Comparison of ENCODE assay signal across 32 mouse cellular contexts in the genomic region with DNA sequence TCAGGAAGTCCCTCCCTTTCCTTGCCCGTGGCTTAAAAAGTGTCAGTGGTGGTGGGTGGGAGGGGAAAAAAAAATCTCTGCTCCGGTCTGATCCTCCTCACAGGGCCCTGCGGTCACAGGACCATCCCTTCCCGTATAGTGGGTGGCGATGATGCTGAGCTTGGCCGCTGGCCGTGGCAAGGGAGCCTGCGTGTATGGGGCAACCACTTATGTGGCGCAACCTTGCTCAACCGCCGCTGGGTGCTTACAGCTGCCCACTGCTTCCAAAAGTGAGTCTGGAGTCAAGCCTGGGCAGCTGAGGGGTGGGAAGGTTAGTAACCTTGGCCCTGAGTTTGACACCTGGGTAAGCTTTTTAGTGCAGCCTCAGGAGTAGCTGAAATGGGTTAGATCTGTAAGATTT. TPM values are rescaled to one million over a fixed set of nuclear protein-coding genes. Genes with fewer than 3 reads are reported as not detected.
DNase-seq lines count a peak whose midpoint lies in the region; ATAC-seq and TF ChIP-seq lines count a peak whose summit lies in the region.
"Had no signal": no experiment of that assay in that cellular context is flagged by ENCODE, and none has a peak within 500 bp of the region (broad histone marks: within the 10 kb centered on the region; RNA-seq: fewer than 3 reads in every experiment).

No protein-coding gene starts in this region.

- peaks cover 6% of the 10 kb centered on the region; the same call in 1 of the 2 replicates for H3K4me1 ChIP-seq in heart, embryonic 10.5 days
- no peaks in the 10 kb centered on the region for H3K4me1 ChIP-seq in lung, postnatal 0 days (ENCODE audit: insufficient read depth, low read depth, low read length)
- H3K4me1 ChIP-seq in midbrain, embryonic 13.5 days (replicated peaks) = no peaks in the 10 kb centered on the region
- H3K4me1 ChIP-seq: forebrain, embryonic 15.5 days; heart, embryonic 15.5 days; hindbrain, embryonic 13.5 days; limb, embryonic 15.5 days; midbrain, embryonic 15.5 days; stomach, embryonic 15.5 days had no signal

- no peak for TF ChIP-seq EP300 in lung, postnatal 0 days (IDR thresholded peaks at IDR 0.05)

- no peaks in the 10 kb centered on the region; the same call in 1 of the 2 replicates for H3K9me3 ChIP-seq in heart, embryonic 10.5 days
- H3K9me3 ChIP-seq in lung, postnatal 0 days (ENCODE audit: low read length) = no peaks in the 10 kb centered on the region
- H3K9me3 ChIP-seq in midbrain, embryonic 13.5 days = no peaks in the 10 kb centered on the region
- H3K9me3 ChIP-seq: forebrain, embryonic 15.5 days; heart, embryonic 15.5 days; hindbrain, embryonic 13.5 days; limb, embryonic 15.5 days; midbrain, embryonic 15.5 days; stomach, embryonic 15.5 days had no signal

- ATAC-seq in lung, postnatal 0 days = no peak
- ATAC-seq in granulocyte monocyte progenitor cell, adult 5-6 weeks (replicated peaks; ENCODE audit: poor library complexity, severe bottlenecking) = peak; percentile 99
- no peak for ATAC-seq in midbrain, embryonic 13.5 days
- ATAC-seq: forebrain, embryonic 15.5 days; midbrain, embryonic 15.5 days had no signal

- TF ChIP-seq CTCF in lung, postnatal 0 days (IDR thresholded peaks at IDR 0.05) = no peak

- peak; percentile 79 for DNase-seq in heart, adult 11 months
- DNase-seq in heart, embryonic 10.5 days (ENCODE audit: low spot score) = no peak
- peak; percentile 38 to 45 for DNase-seq in lung, postnatal 4 days
- no peak for DNase-seq in lung, postnatal 0 days (ENCODE audit: low spot score)
- DNase-seq in left cerebral cortex, adult 8-10 months (ENCODE audit: low spot score in 2 of 2) = no peak
- DNase-seq: cerebellum, adult 8-10 months; cerebellum, postnatal 36 days; gastrocnemius, postnatal 10 days; heart, postnatal 36 days; kidney, adult 18-20 months; layer of hippocampus, adult 9-11 months; left cerebral cortex, postnatal 4 days; lung, embryonic 14.5 days; right cerebral cortex, adult 18-20 months; thymus, adult 2 months; thymus, postnatal 4 days had no signal

- H3K36me3 ChIP-seq in heart, embryonic 10.5 days = no peaks in the 10 kb centered on the region
- H3K36me3 ChIP-seq in lung, postnatal 0 days (ENCODE audit: insufficient read depth, low read length) = no peaks in the 10 kb centered on the region
- no peaks in the 10 kb centered on the region for H3K36me3 ChIP-seq in midbrain, embryonic 13.5 days
- H3K36me3 ChIP-seq: forebrain, embryonic 15.5 days; heart, embryonic 15.5 days; hindbrain, embryonic 13.5 days; limb, embryonic 15.5 days; midbrain, embryonic 15.5 days; stomach, embryonic 15.5 days had no signal

- H3K9ac ChIP-seq in lung, postnatal 0 days (replicated peaks; ENCODE audit: low read depth) = no peak overlapping the region
- H3K9ac ChIP-seq in midbrain, embryonic 13.5 days (replicated peaks) = no peak overlapping the region
- H3K9ac ChIP-seq: forebrain, embryonic 15.5 days; heart, embryonic 15.5 days; hindbrain, embryonic 13.5 days; limb, embryonic 15.5 days; lung, embryonic 14.5 days; midbrain, embryonic 15.5 days; stomach, embryonic 15.5 days had no signal

- WGBS in heart, embryonic 10.5 days = 82% methylated on average over 11 of the region's 11 CpGs
- WGBS in lung, postnatal 0 days = 78% methylated on average over 11 of the region's 11 CpGs
- 90% methylated on average over 11 of the region's 11 CpGs for WGBS in midbrain, embryonic 13.5 days

- H3K27ac ChIP-seq in heart, embryonic 10.5 days = no peak overlapping the region
- H3K27ac ChIP-seq in lung, postnatal 0 days (ENCODE audit: low read length) = no peak overlapping the region
- no peak overlapping the region for H3K27ac ChIP-seq in midbrain, embryonic 13.5 days
- H3K27ac ChIP-seq: forebrain, embryonic 15.5 days; heart, embryonic 15.5 days; hindbrain, embryonic 13.5 days; limb, embryonic 15.5 days; midbrain, embryonic 15.5 days; stomach, embryonic 15.5 days had no signal

- H3K27me3 ChIP-seq in heart, embryonic 10.5 days (ENCODE audit: insufficient read depth, poor library complexity, severe bottlenecking) = 0 out of 2 replicates have a peak, but pooled peaks cover 3% of the 10 kb centered on the region
- no peaks in the 10 kb centered on the region for H3K27me3 ChIP-seq in lung, postnatal 0 days (replicated peaks; ENCODE audit: insufficient read depth, low read length)
- H3K27me3 ChIP-seq in midbrain, embryonic 13.5 days = no peaks in the 10 kb centered on the region
- H3K27me3 ChIP-seq: forebrain, embryonic 15.5 days; heart, embryonic 15.5 days; hindbrain, embryonic 13.5 days; limb, embryonic 15.5 days; midbrain, embryonic 15.5 days; stomach, embryonic 15.5 days had no signal

- no peak overlapping the region for H3K4me2 ChIP-seq in lung, postnatal 0 days (replicated peaks; ENCODE audit: low read depth, low read length)
- H3K4me2 ChIP-seq in midbrain, embryonic 13.5 days (replicated peaks) = no peak overlapping the region
- H3K4me2 ChIP-seq: forebrain, embryonic 15.5 days; heart, embryonic 15.5 days; hindbrain, embryonic 13.5 days; limb, embryonic 15.5 days; lung, embryonic 14.5 days; midbrain, embryonic 15.5 days; stomach, embryonic 15.5 days had no signal

- no peak overlapping the region for H3K4me3 ChIP-seq in heart, embryonic 10.5 days
- no peak overlapping the region for H3K4me3 ChIP-seq in lung, postnatal 0 days (ENCODE audit: low read depth, low read length)
- no peak overlapping the region for H3K4me3 ChIP-seq in midbrain, embryonic 13.5 days (replicated peaks)
- H3K4me3 ChIP-seq: forebrain, embryonic 15.5 days; heart, embryonic 15.5 days; hindbrain, embryonic 13.5 days; limb, embryonic 15.5 days; midbrain, embryonic 15.5 days; stomach, embryonic 15.5 days had no signal

RNA-seq across cellular contexts. Expression of gene Prss21, which starts 0.7 kb away (rescaled TPM):
- polyA plus RNA-seq in heart, embryonic 10.5 days (2016; fragmentation: Nextera tagmentation; extraction: Ambion mirVana) = not detected in 2 replicates
- polyA plus RNA-seq in lung, postnatal 0 days (2015; fragmentation: Nextera tagmentation; extraction: Ambion mirVana) = not detected in 2 replicates
- total RNA-seq in granulocyte monocyte progenitor cell, adult 5-6 weeks (2014; fragmentation: Nextera tagmentation) = not detected in 2 replicates
- not detected in 2 replicates for total RNA-seq in granulocyte monocyte progenitor cell, adult 5-6 weeks (2017)
- polyA plus RNA-seq in midbrain, embryonic 13.5 days (2015; fragmentation: Nextera tagmentation; extraction: Ambion mirVana) = not detected in 2 replicates
- total RNA-seq in left cerebral cortex, adult 8-10 months (2022) = not detected
- total RNA-seq: gastrocnemius, postnatal 10 days; heart, adult 8-10 months; heart, postnatal 36 days; left cerebral cortex, adult 18-20 months; left cerebral cortex, postnatal 4 days; megakaryocyte-erythroid progenitor cell, adult 5-6 weeks had no signal
- polyA plus RNA-seq: brain, embryonic 14.5 days; embryonic facial prominence, embryonic 14.5 days; forebrain, embryonic 15.5 days; heart, embryonic 15.5 days; hindbrain, embryonic 13.5 days; kidney, embryonic 16.5 days; large intestine, adult 2 months; limb, embryonic 15.5 days; lung, embryonic 14.5 days; midbrain, embryonic 15.5 days; neural tube, embryonic 14.5 days; stomach, embryonic 15.5 days had no signal

RNA-seq across cellular contexts. Expression of gene Dcpp1, which starts 12.2 kb away (rescaled TPM):
- polyA plus RNA-seq in heart, embryonic 10.5 days (2016; fragmentation: Nextera tagmentation; extraction: Ambion mirVana) = not detected in 2 replicates
- 0.25 TPM in 1 of 2 replicates, not detected in the other for polyA plus RNA-seq in lung, postnatal 0 days (2015; fragmentation: Nextera tagmentation; extraction: Ambion mirVana)
- not detected in 2 replicates for total RNA-seq in granulocyte monocyte progenitor cell, adult 5-6 weeks (2014; fragmentation: Nextera tagmentation)
- not detected in 2 replicates for total RNA-seq in granulocyte monocyte progenitor cell, adult 5-6 weeks (2017)
- not detected in 2 replicates for polyA plus RNA-seq in midbrain, embryonic 13.5 days (2015; fragmentation: Nextera tagmentation; extraction: Ambion mirVana)
- not detected for total RNA-seq in left cerebral cortex, adult 8-10 months (2022)
- total RNA-seq: gastrocnemius, postnatal 10 days; heart, adult 8-10 months; heart, postnatal 36 days; left cerebral cortex, adult 18-20 months; left cerebral cortex, postnatal 4 days; megakaryocyte-erythroid progenitor cell, adult 5-6 weeks had no signal
- polyA plus RNA-seq: brain, embryonic 14.5 days; forebrain, embryonic 15.5 days; heart, embryonic 15.5 days; hindbrain, embryonic 13.5 days; kidney, embryonic 16.5 days; large intestine, adult 2 months; limb, embryonic 15.5 days; midbrain, embryonic 15.5 days; neural tube, embryonic 14.5 days; stomach, embryonic 15.5 days had no signal

RNA-seq across cellular contexts. Expression of gene Dcpp2, which starts 12.2 kb away (rescaled TPM):
- polyA plus RNA-seq in heart, embryonic 10.5 days (2016; fragmentation: Nextera tagmentation; extraction: Ambion mirVana) = not detected in 2 replicates
- polyA plus RNA-seq in lung, postnatal 0 days (2015; fragmentation: Nextera tagmentation; extraction: Ambion mirVana) = not detected in 2 replicates
- total RNA-seq in granulocyte monocyte progenitor cell, adult 5-6 weeks (2014; fragmentation: Nextera tagmentation) = not detected in 2 replicates
- total RNA-seq in granulocyte monocyte progenitor cell, adult 5-6 weeks (2017) = not detected in 2 replicates
- not detected in 2 replicates for polyA plus RNA-seq in midbrain, embryonic 13.5 days (2015; fragmentation: Nextera tagmentation; extraction: Ambion mirVana)
- not detected for total RNA-seq in left cerebral cortex, adult 8-10 months (2022)
- total RNA-seq: gastrocnemius, postnatal 10 days; heart, adult 8-10 months; heart, postnatal 36 days; left cerebral cortex, adult 18-20 months; left cerebral cortex, postnatal 4 days; megakaryocyte-erythroid progenitor cell, adult 5-6 weeks had no signal
- polyA plus RNA-seq: brain, embryonic 14.5 days; embryonic facial prominence, embryonic 14.5 days; forebrain, embryonic 15.5 days; heart, embryonic 15.5 days; hindbrain, embryonic 13.5 days; kidney, embryonic 16.5 days; large intestine, adult 2 months; limb, embryonic 15.5 days; lung, embryonic 14.5 days; midbrain, embryonic 15.5 days; neural tube, embryonic 14.5 days; stomach, embryonic 15.5 days had no signal

RNA-seq across cellular contexts. Expression of gene Prss41, which starts 24.5 kb away (rescaled TPM):
- polyA plus RNA-seq in heart, embryonic 10.5 days (2016; fragmentation: Nextera tagmentation; extraction: Ambion mirVana) = 0.41 and 1.5 TPM in 2 replicates
- 0.40 and 0.63 TPM in 2 replicates for polyA plus RNA-seq in lung, postnatal 0 days (2015; fragmentation: Nextera tagmentation; extraction: Ambion mirVana)
- total RNA-seq in granulocyte monocyte progenitor cell, adult 5-6 weeks (2014; fragmentation: Nextera tagmentation) = not detected in 2 replicates
- total RNA-seq in granulocyte monocyte progenitor cell, adult 5-6 weeks (2017) = not detected in 2 replicates
- polyA plus RNA-seq in midbrain, embryonic 13.5 days (2015; fragmentation: Nextera tagmentation; extraction: Ambion mirVana) = 0.94 and 1.5 TPM in 2 replicates
- 1 to 10 TPM; 1.1 to 3.2 (median 2.0) TPM for total RNA-seq in left cerebral cortex, adult 8-10 months (2022)
- total RNA-seq: gastrocnemius, postnatal 10 days; heart, postnatal 36 days; megakaryocyte-erythroid progenitor cell, adult 5-6 weeks had no signal

RNA-seq across cellular contexts. Expression of gene Prss32, which starts 24.9 kb away (rescaled TPM):
- not detected in 2 replicates for polyA plus RNA-seq in heart, embryonic 10.5 days (2016; fragmentation: Nextera tagmentation; extraction: Ambion mirVana)
- polyA plus RNA-seq in lung, postnatal 0 days (2015; fragmentation: Nextera tagmentation; extraction: Ambion mirVana) = not detected in 2 replicates
- not detected in 2 replicates for total RNA-seq in granulocyte monocyte progenitor cell, adult 5-6 weeks (2014; fragmentation: Nextera tagmentation)
- not detected in 2 replicates for total RNA-seq in granulocyte monocyte progenitor cell, adult 5-6 weeks (2017)
- not detected in 2 replicates for polyA plus RNA-seq in midbrain, embryonic 13.5 days (2015; fragmentation: Nextera tagmentation; extraction: Ambion mirVana)
- total RNA-seq in left cerebral cortex, adult 8-10 months (2022) = under 1 TPM in 3 of 4 experiments, not detected in 1; 0.39 to 0.87 (median 0.66) TPM
- total RNA-seq: gastrocnemius, postnatal 10 days; heart, adult 8-10 months; heart, postnatal 36 days; left cerebral cortex, adult 18-20 months; megakaryocyte-erythroid progenitor cell, adult 5-6 weeks had no signal
- polyA plus RNA-seq: forebrain, embryonic 15.5 days; heart, embryonic 15.5 days; hindbrain, embryonic 13.5 days; kidney, embryonic 16.5 days; limb, embryonic 15.5 days; lung, embryonic 14.5 days; midbrain, embryonic 15.5 days; neural tube, embryonic 14.5 days had no signal

Comparison
In these comparisons a context has a peak if more than half of its experiments do, and no peak if none do; other contexts are left out.
1. DNase-seq: peak in heart, adult 11 months (single experiment) and lung, postnatal 4 days (2 of 2); none in heart, embryonic 10.5 days (single experiment), lung, postnatal 0 days (single experiment) and left cerebral cortex, adult 8-10 months (0 of 2).